Mouse (Mus musculus) stomach, postnatal 0 days (tissue): Measurements from ENCODE around the gene Tas2r104.

Experiments used
- CTCF ChIP-seq: IDR thresholded peaks from 2 replicates; pipeline ENCODE4 v1.5.1; 2016; ENCODE audit warnings: antibody characterized with exemption, low read depth, mild to moderate bottlenecking, moderate library complexity
- EP300 ChIP-seq: optimal IDR thresholded peaks from 2 replicates; pipeline ENCODE3; 2016; ENCODE audit warnings: antibody characterized with exemption

DNA sequence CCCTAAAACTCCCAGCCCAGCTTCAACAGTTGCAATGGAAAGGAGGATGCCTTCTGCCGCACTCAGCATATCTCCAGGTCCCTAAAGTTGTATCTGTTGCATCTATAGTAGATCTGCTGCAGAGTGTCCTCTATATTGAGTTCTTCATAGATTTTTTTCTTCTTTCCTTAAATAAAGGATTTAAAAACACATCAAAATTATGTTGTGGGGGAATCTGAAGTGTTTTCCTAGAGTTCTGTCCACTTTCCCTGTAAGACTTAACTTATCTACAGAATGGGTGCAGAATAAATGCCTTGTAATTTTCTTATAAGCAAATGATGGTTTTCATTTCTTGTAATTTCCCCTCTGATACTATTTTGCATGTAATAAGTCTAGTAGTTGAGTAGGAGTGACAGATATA, 1.9 kb upstream of the Tas2r104 start, which contains the start of gene Tas2r105:
- no peak for TF ChIP-seq EP300
- TF ChIP-seq CTCF: no peak
